Mouse (Mus musculus) gonadal fat pad, adult 2 months (tissue): Measurements from ENCODE around the gene Col23a1. TPM values are rescaled to one million over a fixed set of nuclear protein-coding genes. Genes with fewer than 3 reads are reported as not detected.
A peak's percentile ranks its signal among the peaks of the same experiment; 100 is the strongest.
"Not testable (repeated sequence)": the region's sequence is repeated elsewhere in the genome, so short reads cannot be mapped to it uniquely, and the experiment has no call there.

Experiments
- DNase-seq: peaks from one replicate; pipeline ENCODE4 v3.0.0-alpha.2; 2012; ENCODE audit warnings: low read depth
- polyA plus RNA-seq: library from polyadenylated mRNA; depleted of rRNA; stranded (reverse); fragments of >200 nt; gene quantifications from 2 replicates; pipeline ENCODE4 v1.2.3, GENCODE M21; 2012

Gene Col23a1
- polyA plus RNA-seq, 1 experiment, result 8.0 TPM

DNA sequence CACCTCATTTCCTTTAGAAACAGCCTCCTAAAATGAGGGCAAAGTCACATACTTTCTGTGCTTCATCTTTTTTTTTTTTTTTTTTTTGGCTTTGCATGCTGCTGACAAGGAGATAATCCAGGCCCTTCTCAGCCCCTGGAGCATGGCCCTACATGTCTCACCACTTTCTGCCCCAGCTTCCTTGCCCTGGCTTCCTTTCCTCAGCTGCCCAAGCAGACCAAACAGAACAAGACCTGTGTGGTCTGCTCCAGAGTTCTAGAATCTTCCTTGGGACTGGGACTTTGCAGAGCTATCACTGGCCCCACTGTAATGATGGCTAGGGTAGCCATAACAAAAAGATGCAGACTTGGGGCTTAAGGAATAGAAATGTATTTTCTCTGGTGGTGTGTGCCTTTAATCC is 300.3 kb downstream of the Col23a1 start:
- no peak for DNase-seq

DNA sequence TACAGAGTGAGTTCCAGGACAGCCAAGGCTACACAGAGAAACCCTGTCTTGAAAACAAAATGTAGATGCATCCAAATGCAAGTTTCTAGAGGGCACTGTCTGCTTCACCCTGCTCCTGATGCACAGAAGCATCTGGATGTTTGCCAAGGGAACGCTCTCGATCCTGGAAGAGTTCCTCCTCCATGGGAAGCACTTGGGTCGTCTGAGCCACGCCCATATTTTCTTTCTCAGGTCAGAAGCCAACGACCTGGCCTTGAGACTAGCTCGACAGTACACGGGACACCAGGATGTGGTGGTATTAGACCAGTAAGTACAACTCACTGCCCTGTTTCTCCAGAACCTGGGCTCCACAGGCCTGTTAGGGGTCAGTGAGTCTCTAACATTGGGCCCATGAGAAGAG is 301.4 kb downstream of the Col23a1 start:
- DNase-seq, result no peak

DNA sequence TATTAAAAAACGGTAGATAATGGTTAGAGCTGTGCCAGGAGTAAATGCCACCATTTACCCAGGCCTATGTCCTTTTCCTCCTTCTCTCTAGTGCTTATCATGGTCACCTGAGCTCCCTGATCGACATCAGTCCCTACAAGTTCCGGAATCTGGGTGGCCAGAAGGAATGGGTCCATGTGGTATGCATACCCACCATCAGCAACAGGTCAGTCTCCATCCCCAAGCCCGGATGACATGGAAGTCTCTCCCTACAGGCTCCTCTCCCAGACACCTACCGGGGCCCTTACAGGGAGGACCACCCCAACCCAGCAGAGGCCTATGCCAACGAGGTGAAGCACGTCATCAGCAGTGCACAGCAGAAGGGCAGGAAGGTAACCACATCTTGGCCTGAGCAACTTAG is 302.2 kb downstream of the Col23a1 start:
- DNase-seq, result no peak

DNA sequence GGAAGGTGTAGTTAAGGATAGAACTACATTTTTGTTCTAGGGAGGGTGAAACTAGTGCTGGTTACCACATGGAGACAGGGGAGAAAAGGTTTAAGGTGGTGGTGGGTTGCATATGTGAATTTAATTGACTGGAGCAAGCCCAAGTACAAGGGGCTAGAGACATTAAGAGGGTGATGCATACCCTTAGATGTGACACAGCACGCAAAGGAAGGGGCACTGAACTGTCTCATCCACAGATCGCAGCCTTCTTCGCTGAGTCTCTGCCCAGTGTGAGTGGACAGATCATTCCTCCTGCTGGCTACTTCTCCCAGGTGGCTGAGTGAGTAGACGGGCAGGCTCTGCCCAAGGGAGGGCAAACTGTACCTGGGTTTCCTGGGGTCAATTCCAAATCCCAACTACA is 303.6 kb downstream of the Col23a1 start:
- DNase-seq, result no peak

DNA sequence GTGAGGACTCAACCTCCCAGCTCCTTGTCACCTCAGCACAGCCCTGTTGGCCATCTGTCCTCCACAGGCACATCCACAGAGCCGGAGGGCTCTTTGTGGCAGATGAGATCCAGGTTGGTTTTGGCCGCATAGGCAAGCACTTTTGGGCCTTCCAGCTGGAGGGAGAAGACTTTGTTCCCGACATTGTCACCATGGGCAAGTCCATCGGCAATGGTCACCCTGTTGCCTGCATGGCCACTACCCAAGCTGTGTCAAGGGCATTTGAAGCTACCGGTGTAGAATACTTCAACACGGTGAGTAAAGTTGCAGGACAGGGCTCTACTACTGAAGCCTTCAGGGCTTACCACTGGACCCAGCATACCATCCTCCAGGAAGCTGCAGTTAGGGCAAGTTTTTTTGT is 304.1 kb downstream of the Col23a1 start:
- no peak for DNase-seq

DNA sequence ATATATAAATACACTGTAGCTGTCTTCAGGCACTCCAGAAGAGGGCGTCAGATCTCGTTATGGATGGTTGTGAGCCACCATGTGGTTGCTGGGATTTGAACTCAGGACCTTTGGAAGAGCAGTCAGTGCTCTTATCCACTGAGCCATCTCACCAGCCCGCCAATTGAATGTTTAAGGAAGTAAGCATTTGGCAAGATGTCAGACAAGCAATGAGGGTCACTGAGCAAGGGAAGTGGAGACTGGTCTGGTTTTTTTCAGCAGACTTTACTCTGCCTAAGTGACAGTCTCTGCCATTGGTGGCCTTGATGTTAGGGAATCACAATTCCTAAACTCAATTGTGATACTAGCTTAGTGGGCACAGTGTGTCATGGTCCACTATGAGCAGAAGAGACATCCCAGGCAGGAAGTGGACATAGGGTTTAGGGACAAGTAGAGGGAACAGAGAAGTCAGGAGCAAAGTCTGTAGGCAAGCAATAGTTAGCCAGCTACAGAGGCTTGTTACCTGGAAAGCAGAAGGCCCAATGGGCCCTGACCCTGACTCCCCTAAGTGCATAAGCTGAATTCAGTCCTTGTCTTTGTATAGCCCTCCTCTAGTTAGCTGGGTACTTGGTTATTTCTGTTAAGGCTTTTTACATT is 305.1 kb downstream of the Col23a1 start:
- DNase-seq, result no peak

DNA sequence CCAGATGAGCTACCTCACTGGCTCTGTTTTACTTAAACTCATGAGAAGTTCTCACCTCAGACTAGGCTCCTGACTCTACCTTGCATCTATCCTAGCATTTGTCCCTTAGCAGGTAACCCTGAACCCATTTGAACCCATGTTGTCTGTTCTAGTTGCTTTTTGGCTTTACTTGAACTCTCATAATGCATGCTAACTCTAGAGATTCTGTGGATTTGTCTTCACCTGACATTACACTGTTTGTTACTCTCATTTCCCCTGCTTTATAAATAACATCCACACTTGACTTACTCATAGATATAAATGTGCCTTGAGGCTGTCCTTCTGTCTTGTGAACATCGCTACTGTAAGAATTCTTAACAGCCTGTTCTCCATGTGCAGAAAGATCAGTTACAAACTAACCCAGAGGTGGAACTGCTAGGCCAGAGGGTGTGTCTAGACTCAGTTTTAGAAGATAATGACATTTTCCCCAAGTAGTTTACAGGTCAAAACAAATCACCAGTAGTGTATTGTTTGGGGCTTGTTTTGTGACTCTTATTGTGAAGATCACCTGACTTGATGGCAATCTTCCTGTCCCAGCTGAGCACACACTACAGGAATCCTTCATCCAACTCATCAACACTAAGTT is 305.9 kb downstream of the Col23a1 start:
- DNase-seq, result no peak

DNA sequence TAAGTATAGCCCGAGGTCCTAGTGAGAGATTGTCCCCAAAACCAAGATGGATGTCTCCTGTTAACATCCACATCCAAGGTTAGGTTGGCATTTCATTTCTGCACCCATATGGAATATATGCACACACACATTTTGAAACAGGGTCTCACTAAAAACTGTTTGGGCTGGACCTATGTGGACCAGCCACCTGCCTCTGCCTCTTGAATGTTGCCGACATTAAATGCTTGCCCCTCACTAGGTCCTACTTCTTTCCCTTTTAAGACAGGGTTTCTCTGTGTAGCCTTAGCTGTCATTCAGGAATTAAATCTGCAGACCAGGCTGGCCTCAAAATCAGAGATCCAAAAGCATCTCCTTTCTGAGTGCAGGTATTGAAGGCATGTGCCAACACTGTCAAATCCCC is 307.8 kb downstream of the Col23a1 start:
- DNase-seq, result no peak

DNA sequence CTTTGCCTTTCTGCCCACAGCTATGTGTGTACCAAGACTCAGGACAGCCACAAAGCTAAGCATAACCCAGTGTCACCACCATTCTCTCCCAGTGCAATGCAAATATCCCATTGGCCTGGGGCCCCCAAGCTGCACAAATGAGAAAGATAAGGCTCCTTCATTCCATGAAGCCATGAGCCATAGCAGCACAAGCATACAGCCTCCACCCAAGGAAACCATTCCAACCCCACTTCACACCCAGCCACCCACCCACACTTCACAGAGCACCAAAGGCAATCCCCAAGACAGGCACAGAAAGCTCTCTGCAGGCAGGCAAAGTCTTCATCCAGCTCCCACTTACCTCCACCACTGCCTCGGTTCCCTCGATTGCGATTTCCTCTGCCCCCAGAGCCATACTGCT is 312.5 kb downstream of the Col23a1 start:
- DNase-seq, result no peak

DNA sequence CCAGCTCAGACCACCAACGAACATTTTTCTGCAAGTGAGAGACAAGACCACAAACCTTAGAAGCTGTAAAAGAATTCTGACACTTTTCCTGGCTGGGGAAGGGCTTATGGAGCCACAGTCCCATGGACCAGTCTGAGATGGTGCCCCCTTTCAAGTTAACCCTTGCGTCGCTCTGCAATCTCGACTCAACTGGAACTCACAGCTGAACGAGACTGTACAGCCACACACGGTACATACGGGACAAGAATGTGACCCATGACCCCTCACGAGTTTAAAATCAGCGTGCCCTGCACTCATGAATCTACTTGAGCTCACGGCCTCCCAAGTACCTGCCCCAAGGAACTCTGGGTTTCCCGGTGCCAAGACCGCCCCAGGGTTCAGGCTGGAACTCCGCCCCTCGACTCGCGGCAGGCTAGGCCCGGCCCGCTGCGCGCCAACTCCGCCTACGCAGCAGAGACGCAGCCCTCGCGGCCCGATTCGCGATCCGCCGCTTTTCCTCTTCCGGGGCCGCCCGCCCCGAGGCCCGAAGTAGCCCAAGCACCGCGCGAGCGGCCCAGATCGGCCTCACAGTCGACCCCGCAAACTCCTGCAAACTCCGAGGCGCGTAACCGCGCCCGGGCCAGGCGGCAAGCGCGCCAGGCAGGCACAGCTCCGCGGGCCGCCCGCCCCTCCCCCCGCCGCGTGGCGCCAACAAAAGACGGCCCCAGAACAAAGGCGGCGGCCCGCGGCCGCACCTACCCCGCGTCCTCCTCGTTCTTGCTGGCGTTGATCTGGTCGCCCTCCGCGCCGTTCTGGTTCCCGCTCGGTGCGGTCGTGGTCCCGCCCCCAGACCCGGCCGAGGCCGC is 316.1 kb downstream of the Col23a1 start:
- no peak for DNase-seq

DNA sequence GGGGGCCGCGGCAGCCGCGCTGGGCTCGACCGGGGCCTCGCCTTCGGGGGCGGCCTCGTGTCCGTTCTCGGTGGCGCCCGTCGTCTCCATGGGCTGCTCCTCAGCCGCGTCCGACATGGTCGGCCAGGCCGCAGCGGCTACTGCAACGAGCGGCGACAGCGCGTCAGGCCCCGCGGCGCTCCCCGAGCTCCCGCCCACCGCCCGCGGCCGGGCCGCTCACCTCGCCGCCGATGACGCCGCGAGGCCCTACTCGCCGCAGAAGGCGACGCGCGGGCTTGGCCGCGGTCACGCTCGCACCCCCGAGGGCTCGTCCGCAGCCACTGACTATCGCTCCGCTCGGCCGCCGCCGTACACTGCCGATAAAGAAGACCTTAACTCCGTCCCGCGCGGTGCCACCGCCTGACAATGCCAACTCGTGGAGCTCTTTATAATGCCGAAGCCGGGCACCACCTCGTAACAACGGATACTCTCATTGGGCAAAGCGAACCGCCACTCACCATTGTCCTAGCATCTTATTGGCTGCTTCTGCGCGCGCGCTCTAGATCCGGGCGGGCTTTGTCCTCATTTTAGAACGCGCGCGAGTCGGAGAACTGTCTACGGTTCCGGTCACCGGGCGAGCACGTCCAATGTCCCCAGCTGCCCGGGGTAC is 316.9 kb downstream of the Col23a1 start, which contains the start of gene Hnrnpab:
Gene Hnrnpab (minus strand): TSS at position 401 of the 649 bp plus-strand sequence.
- peak; percentile 62 for DNase-seq

DNA sequence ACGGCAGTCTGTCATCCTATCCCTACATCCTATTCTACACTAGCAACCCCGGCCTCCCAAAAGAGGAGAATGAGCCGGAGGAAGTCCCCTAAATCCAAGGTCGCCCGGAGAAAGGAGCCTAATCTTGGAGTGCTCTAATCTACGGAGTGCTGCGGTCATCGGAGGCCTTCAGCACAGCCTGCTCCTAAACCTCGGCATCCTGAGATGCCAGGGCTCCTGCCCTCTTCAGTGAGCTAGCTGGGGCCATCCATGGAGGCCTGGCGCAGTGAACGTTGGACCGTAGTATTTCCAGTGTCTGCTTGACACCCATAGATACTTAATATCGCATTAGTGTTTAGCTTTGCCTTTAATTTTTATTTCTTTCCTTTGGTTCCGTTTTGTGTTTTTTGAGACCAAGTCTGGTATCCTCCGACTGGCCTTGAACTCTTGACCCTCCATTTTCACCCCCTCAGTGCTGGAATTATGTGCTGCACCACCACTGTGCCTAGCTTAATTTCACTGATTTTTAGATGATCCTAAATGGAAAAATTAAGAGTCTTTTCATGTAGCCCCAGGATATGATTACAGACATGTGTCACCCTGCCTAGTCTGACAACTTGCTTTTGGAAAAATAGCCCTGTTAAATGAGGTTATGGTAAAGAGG is 317.5 kb downstream of the Col23a1 start:
- no peak for DNase-seq

DNA sequence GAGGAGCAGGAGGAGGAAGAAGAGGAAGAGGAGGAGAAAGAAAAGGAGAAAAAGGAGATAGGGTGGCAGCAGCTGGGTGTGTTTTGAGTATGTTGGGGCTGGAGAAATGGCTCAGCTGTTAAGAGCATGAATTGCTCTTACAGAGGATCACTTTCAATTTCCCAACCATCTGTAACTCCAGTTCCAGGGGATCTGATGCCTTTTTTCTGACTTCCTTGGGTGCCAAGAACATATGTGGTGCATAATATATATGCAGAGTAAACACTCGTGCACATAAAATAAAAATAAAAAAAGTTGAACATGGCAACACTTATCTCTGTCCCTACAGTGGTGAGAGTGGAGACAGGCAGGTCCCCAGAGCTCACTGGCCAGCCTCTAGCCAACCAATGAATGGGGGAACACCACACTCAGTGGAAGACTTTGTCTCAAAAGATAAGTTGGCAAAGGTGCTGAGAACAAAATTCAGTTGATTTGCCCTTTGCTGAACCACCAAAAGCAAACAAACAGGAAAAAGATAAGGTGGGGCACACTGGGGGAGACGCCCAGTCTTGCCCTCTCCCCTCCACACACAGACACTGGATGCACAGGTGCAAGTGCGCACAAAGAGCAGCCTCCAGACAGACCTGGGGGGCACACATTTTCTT is 319.7 kb downstream of the Col23a1 start:
- no peak for DNase-seq

DNA sequence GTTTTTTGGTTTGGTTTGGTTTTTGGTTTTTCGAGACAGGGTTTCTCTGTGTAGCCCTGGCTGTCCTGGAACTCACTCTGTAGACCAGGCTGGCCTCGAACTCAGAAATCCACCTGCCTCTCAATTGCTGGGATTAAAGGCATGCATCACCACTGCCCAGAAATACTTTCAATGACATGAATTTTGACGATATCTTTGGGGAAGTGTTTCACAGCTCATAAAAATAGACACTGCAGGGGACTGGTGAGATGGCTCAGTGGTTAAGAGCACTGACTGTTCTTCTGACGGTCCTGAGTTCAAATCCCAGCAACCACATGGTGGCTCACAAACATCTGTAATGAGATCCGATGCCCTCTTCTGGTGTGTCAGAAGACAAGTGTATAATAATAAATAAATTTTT is 320.2 kb downstream of the Col23a1 start:
- not testable (repeated sequence) for DNase-seq

DNA sequence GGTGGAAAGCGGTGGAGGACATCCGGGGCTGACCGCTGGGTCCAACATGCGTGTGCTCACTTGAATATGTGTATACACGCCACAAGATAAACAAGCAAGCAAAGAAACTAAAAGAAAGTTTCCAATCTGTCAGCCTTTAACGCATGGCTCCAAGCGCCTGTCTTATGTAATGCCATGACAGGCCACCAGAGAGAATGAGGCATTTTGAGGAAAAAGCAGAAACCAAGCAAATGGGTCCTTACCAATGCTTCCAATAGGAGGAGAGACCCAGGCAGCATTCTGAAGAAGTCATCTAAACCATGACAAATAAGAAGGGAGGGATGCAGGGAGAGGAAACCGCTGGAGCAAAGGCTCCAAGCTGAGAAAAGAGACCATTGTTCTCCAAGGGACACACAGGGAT is 324.5 kb downstream of the Col23a1 start:
- no peak for DNase-seq

DNA sequence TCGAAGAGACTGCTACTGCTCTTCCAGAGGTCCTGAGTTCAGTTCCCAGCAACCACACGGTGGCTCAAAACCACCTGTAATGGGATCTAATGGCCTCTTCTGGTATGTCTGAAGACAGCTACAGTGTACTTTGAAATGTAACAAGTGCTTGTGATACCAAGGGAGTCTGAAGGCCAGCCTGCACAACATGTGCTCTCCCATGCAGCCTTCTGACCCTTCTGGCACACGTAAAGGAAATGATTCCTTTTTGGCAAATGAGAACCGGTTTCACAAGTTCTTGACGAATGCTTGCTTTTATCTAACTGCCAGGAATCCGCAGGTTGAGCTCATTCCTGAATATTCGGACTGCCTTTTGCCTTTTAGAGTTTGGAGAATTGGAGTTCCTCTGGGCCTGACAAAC is 325.4 kb downstream of the Col23a1 start:
- DNase-seq, result peak; percentile 58

DNA sequence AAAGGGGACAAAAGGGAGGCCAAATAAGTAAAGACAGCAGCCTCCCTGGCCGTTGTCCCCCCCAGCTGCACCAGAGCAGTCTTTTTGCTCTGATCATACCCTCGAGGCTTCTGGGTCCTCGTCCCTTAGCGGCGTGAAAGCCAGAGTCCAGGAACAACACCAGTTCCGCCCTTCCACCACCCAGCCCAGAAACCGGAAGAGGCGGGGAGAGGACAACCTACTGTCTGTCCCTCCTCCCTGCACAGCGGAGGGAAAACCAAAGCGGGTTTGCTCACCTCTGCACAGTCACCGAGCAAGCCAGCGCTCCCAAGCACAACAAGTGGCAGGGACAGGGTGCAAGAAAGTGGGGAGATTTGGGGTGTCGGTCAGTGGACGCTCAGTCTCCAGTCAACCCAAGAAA is 325.9 kb downstream of the Col23a1 start:
- no peak for DNase-seq

DNA sequence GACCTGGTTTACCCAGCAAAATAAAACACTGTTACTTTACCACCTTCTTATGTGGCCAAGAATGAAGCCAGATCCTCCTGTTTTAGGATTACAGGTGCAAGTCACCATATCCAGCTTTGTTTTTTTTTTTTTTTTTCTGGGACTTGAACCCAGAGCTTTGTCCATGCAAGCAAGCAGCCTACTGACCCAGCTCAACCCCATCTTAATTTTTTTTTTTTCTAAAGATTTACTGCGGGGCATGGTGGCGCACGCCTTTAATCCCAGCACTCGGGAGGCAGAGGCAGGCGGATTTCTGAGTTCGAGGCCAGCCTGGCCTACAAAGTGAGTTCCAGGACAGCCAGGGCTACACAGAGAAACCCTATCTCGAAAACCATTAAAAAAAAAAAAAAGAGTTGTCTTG is 326.4 kb downstream of the Col23a1 start:
- DNase-seq, result not testable (repeated sequence)

DNA sequence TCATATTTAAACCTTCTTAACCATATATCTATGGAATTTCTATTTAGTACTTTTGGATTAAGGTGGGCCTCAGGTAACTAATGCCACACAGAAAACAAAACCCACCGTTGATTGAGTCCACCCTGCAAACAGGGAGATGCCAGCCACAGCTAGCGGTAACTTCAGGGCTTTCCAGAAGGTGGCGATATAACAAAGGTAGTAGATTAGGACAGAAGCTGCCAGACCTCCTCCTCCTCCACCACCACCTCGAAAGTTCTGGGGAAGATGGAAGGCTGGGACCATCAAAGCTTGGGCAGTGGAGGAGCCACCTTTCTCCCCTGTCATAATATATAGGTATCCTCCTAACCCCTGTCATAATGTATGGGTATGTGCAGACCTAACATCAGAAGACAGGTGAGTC is 328.0 kb downstream of the Col23a1 start:
- DNase-seq, result no peak

DNA sequence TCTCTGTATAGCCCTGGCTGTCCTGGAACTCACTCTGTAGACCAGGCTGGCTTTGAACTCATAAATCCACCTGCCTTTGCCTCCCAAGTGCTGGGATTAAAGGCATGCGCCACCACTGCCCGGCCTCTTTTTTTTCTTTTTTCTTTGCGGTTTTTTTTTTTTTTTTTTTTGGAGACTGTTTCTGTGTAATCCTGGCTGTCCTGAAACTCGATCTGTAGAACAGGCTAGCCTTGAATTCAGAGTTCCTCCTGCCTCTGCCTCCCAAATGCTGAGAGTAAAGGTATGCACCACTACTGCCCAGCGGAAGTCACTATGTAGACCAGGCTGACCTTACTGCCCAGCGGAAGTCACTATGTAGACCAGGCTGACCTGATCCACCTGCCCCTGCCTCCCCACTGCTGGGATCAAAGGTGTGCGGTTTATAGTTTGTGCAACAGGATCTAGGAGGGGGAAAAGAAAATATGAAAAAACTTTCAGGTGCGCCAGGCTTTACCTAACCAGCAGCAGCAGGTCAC is 329.2 kb downstream of the Col23a1 start:
- DNase-seq, result no peak

DNA sequence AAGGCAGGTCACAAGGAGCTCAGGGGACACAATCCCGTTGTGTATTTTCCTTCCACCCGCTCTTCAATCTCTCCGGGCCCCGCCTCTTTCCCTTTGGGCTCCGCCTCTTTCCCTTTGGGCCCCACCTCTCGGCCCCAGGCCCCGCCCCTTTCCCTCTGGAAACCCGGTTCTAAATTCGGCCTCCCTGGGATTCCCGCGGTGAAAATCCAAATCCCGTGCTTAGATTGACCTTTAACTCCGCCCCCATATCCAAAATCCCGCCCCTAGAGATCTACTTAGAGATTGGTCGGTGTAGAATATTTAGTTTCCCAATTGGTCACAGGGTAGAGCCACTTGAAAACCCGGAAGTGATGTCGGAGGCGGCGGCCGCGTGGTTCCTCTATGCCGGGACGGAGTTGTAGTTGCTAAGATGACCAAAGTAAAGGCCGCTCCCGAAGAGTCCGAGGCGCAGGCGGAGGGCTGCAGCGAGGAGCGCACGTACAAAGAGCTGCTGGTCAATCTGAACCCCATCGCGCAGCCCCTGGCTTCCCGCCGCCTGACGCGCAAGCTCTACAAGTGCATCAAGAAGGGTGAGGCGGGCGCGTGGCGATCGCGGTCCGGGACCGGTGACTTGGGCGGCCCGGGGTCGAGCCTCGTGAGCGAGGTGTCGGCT is 329.8 kb downstream of the Col23a1 start, which contains the start of gene Nhp2:
Gene Nhp2 (plus strand): TSS at position 327 of the 652 bp plus-strand sequence.
- peak; percentile 98 for DNase-seq
